26 mouse cellular contexts compared by ENCODE assay signal in the genomic region with DNA sequence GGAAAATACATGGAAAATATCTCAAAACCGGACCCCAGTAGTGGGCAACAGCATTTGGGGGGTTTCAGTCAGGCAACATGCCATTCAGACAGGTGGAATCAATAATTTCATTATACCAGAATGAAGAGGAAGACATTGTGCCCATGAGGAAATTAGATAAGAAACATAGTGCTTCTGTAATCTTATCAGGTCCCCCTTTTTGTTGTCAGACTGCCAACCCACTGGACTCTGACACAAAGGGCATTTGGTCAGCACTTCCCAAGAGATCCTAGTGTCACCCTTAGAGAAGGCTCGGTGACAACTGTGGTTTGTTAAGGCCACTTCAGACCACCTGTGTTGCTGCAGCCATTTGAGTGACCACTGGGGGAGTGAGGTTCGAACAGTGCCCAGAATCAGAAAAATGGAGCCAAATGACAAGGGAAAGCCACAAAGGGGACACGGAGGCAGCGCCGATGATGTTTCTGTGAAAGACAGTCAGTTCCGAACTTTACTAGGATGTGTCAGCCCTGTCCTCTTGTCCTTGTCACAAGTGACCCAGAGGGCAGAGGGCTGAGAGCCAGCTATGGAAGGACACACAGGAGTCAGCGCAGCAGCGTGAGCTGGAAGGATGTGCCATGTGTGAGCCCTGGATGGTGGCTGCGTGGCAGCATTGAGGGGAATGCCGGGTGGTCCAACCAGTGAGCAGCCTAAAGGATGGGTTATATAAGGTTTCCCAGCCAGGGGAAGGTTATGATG. TPM values are rescaled to one million over a fixed set of nuclear protein-coding genes. Genes with fewer than 3 reads are reported as not detected.
DNase-seq lines count a peak whose midpoint lies in the region; ATAC-seq lines count a peak whose summit lies in the region.
"Had no signal": no experiment of that assay in that cellular context is flagged by ENCODE, and none has a peak within 500 bp of the region (broad histone marks: within the 10 kb centered on the region; RNA-seq: fewer than 3 reads in every experiment).

No protein-coding gene starts in this region.

- no peak overlapping the region for H3K4me2 ChIP-seq in neural tube, embryonic 14.5 days (ENCODE audit: low read depth, low read length)
- H3K4me2 ChIP-seq in neural tube, embryonic 15.5 days, result no peak overlapping the region
- no peak overlapping the region for H3K4me2 ChIP-seq in forebrain, embryonic 13.5 days
- H3K4me2 ChIP-seq: embryonic facial prominence, embryonic 13.5 days; forebrain, embryonic 12.5 days; heart, embryonic 12.5 days; limb, embryonic 15.5 days; midbrain, embryonic 12.5 days had no signal

- no peak overlapping the region for H3K27ac ChIP-seq in neural tube, embryonic 14.5 days (ENCODE audit: low read depth, low read length)
- no peak overlapping the region for H3K27ac ChIP-seq in neural tube, embryonic 15.5 days (replicated peaks)
- no peak overlapping the region for H3K27ac ChIP-seq in forebrain, embryonic 13.5 days
- H3K27ac ChIP-seq: embryonic facial prominence, embryonic 13.5 days; forebrain, embryonic 12.5 days; hindbrain, postnatal 0 days; limb, embryonic 15.5 days; midbrain, embryonic 12.5 days had no signal

- H3K36me3 ChIP-seq in neural tube, embryonic 14.5 days (ENCODE audit: control insufficient read depth, insufficient read depth, low read length), result no peaks in the 10 kb centered on the region
- H3K36me3 ChIP-seq in neural tube, embryonic 15.5 days, result 0 out of 2 replicates have a peak, but pooled peaks cover 2% of the 10 kb centered on the region
- H3K36me3 ChIP-seq in forebrain, embryonic 13.5 days (ENCODE audit: poor library complexity, severe bottlenecking), result peaks cover 15% of the 10 kb centered on the region
- H3K36me3 ChIP-seq: limb, embryonic 15.5 days had no signal

- no peaks in the 10 kb centered on the region for H3K27me3 ChIP-seq in neural tube, embryonic 14.5 days (ENCODE audit: control insufficient read depth, insufficient read depth, low read length)
- H3K27me3 ChIP-seq in neural tube, embryonic 15.5 days (replicated peaks), result no peaks in the 10 kb centered on the region
- H3K27me3 ChIP-seq in forebrain, embryonic 13.5 days, result no peaks in the 10 kb centered on the region
- H3K27me3 ChIP-seq: embryonic facial prominence, embryonic 13.5 days; forebrain, embryonic 12.5 days; heart, embryonic 12.5 days; limb, embryonic 15.5 days; midbrain, embryonic 12.5 days had no signal

- 0 out of 2 replicates have a peak overlapping the region, but pooled peaks have one; percentile 3 for H3K9ac ChIP-seq in neural tube, embryonic 14.5 days (replicated peaks; ENCODE audit: low read depth, low read length)
- H3K9ac ChIP-seq in neural tube, embryonic 15.5 days (replicated peaks), result no peak overlapping the region
- H3K9ac ChIP-seq in forebrain, embryonic 13.5 days, result no peak overlapping the region
- H3K9ac ChIP-seq: embryonic facial prominence, embryonic 13.5 days; forebrain, embryonic 12.5 days; heart, embryonic 12.5 days; limb, embryonic 15.5 days; midbrain, embryonic 12.5 days had no signal

- peak; percentile 47 for DNase-seq in adrenal gland, postnatal 10 days
- DNase-seq in spleen, postnatal 14 days (ENCODE audit: low spot score in 2 of 2), result no peak
- no peak for DNase-seq in layer of hippocampus, postnatal 10 days (ENCODE audit: low spot score in 2 of 2)
- DNase-seq: cerebellum, adult 11 months; cerebellum, adult 9-11 months; embryo, embryonic 11 days; heart, adult 11 months; heart, postnatal 14 days; kidney, adult 18-20 months; kidney, postnatal 10 days; left cerebral cortex, postnatal 4 days; lung, adult 18-20 months; lung, postnatal 14 days; right cerebral cortex, postnatal 14 days; thymus, postnatal 25 days had no signal

- no peak for ATAC-seq in neural tube, embryonic 14.5 days (ENCODE audit: low read depth)
- ATAC-seq in neural tube, embryonic 15.5 days (ENCODE audit: low FRiP score), result no peak
- ATAC-seq in granulocyte monocyte progenitor cell, adult 5-6 weeks (replicated peaks; ENCODE audit: poor library complexity, severe bottlenecking), result peak; percentile 29; the same call in 1 of the 2 replicates
- ATAC-seq in forebrain, embryonic 13.5 days, result no peak

- H3K4me1 ChIP-seq in neural tube, embryonic 14.5 days (ENCODE audit: control insufficient read depth, insufficient read depth, low read length), result no peaks in the 10 kb centered on the region
- 0 out of 2 replicates have a peak, but pooled peaks cover 4% of the 10 kb centered on the region for H3K4me1 ChIP-seq in neural tube, embryonic 15.5 days
- peaks cover 10% of the 10 kb centered on the region for H3K4me1 ChIP-seq in forebrain, embryonic 13.5 days
- H3K4me1 ChIP-seq: forebrain, embryonic 12.5 days had no signal

- no peaks in the 10 kb centered on the region for H3K9me3 ChIP-seq in neural tube, embryonic 14.5 days (ENCODE audit: control insufficient read depth, low read length)
- H3K9me3 ChIP-seq in neural tube, embryonic 15.5 days (replicated peaks), result no peaks in the 10 kb centered on the region
- H3K9me3 ChIP-seq in forebrain, embryonic 13.5 days (replicated peaks), result no peaks in the 10 kb centered on the region; the same call in 1 of the 2 replicates
- H3K9me3 ChIP-seq: forebrain, embryonic 12.5 days; heart, embryonic 12.5 days; limb, embryonic 15.5 days; midbrain, embryonic 12.5 days had no signal

- H3K4me3 ChIP-seq in neural tube, embryonic 14.5 days (ENCODE audit: low read depth, low read length), result no peak overlapping the region
- H3K4me3 ChIP-seq in neural tube, embryonic 15.5 days (replicated peaks), result no peak overlapping the region
- H3K4me3 ChIP-seq in forebrain, embryonic 13.5 days, result no peak overlapping the region
- H3K4me3 ChIP-seq: embryonic facial prominence, embryonic 13.5 days; erythroblast, embryonic 14.5 days; forebrain, embryonic 12.5 days; heart, embryonic 12.5 days; limb, embryonic 15.5 days; midbrain, embryonic 12.5 days had no signal

- 97% methylated on average over 11 of the region's 11 CpGs for WGBS in neural tube, embryonic 14.5 days
- WGBS in neural tube, embryonic 15.5 days, result 92% methylated on average over 11 of the region's 11 CpGs
- 91% methylated on average over 11 of the region's 11 CpGs for WGBS in forebrain, embryonic 13.5 days

RNA-seq across cellular contexts. Expression of gene Elovl6, which starts 46.8 kb away (rescaled TPM):
- polyA plus RNA-seq in neural tube, embryonic 14.5 days (2014; fragmentation: Nextera tagmentation; extraction: Ambion mirVana), result 35.0 and 37.1 TPM in 2 replicates
- polyA plus RNA-seq in neural tube, embryonic 15.5 days (2015; fragmentation: Nextera tagmentation; extraction: Ambion mirVana), result 41.6 and 43.7 TPM in 2 replicates
- total RNA-seq in adrenal gland, postnatal 10 days (2021), result 10 to 100 TPM; 36.3 to 48.3 TPM
- 24.6 and 31.6 TPM in 2 replicates for total RNA-seq in granulocyte monocyte progenitor cell, adult 5-6 weeks (2014; fragmentation: Nextera tagmentation)
- total RNA-seq in granulocyte monocyte progenitor cell, adult 5-6 weeks (2017), result 10.9 and 13.2 TPM in 2 replicates
- 33.5 and 34.9 TPM in 2 replicates for polyA plus RNA-seq in forebrain, embryonic 13.5 days (2015; fragmentation: Nextera tagmentation; extraction: Ambion mirVana)
- total RNA-seq in layer of hippocampus, postnatal 10 days (2021), result 10 to 100 TPM; 53.8 to 55.6 TPM
